Mouse (Mus musculus) bone marrow, adult 2 months (tissue): ENCODE results near the gene Dleu7. TPM values are rescaled to one million over a fixed set of nuclear protein-coding genes. Genes with fewer than 3 reads are reported as not detected.

Source experiments
- H3K27ac ChIP-seq: fragments of 200-500 bp; 2 replicates; pipeline ENCODE4 v1.5.1; 2012; ENCODE audit warnings: low read depth, mild to moderate bottlenecking, control low read depth, inconsistent platforms, low read length; ENCODE audit not compliant: control insufficient read depth, poor library complexity, insufficient read depth
- H3K4me1 ChIP-seq: fragments of 200-500 bp; 2 replicates; pipeline ENCODE4 v1.6.1; 2011; ENCODE audit warnings: low read length; ENCODE audit not compliant: control insufficient read depth, insufficient read depth
- H3K4me3 ChIP-seq: fragments of 200-500 bp; replicated peaks from 2 replicates; pipeline ENCODE3; 2011; ENCODE audit warnings: mild to moderate bottlenecking, low read depth, low read length, control low read depth; ENCODE audit not compliant: control insufficient read depth
- CTCF ChIP-seq: fragments of 200-500 bp; IDR thresholded peaks from 2 replicates; pipeline ENCODE4 v1.5.1; 2011; ENCODE audit warnings: low read length, control low read depth; ENCODE audit not compliant: control insufficient read depth, insufficient read depth
- POLR2A ChIP-seq: fragments of 200-500 bp; IDR thresholded peaks from 2 replicates; pipeline ENCODE4 v1.6.1; 2011; ENCODE audit warnings: low read depth, mild to moderate bottlenecking, control low read depth, low read length, borderline replicate concordance; ENCODE audit not compliant: control insufficient read depth
- WGBS: fragments of 180-500 bp; shearing (Covaris S2); methylation state at CpG from one replicate; pipeline ENCODE4 v1.1.7; 2018; 5-methylcytosine and 5-hydroxymethylcytosine counted together
- polyA plus RNA-seq: library from polyadenylated mRNA; stranded (reverse); fragments of >200 nt; gene quantifications from 2 replicates; pipeline ENCODE4 v1.2.4, GENCODE M21; 2011; ENCODE audit warnings: low replicate concordance; ENCODE audit not compliant: missing spikeins, insufficient read depth, insufficient read length

Dleu7 gene
- polyA plus RNA-seq, 1 experiment, result not detected

- no peak overlapping the region for H3K27ac ChIP-seq
- no peak overlapping the region for H3K4me3 ChIP-seq
- WGBS, result 77% methylated on average over 7 of the region's 7 CpGs
- H3K4me1 ChIP-seq, result peaks cover 1% of the 10 kb centered on the region; the same call in 1 of the 2 replicates
- TF ChIP-seq CTCF (no peak), POLR2A (no peak)
Observed at GRCm38 (mm10) chr14:62235969-62236368, 56.9 kb downstream of the Dleu7 start.

GRCm38 (mm10) chr14:62235214-62235613, 57.6 kb downstream of the Dleu7 start:
- no peak overlapping the region for H3K4me3 ChIP-seq
- no peak for TF ChIP-seq POLR2A
- TF ChIP-seq CTCF, result no peak
- WGBS, result 66% methylated on average over 1 of the region's 1 CpGs
- no peak overlapping the region for H3K27ac ChIP-seq
- peaks cover 1% of the 10 kb centered on the region; the same call in 1 of the 2 replicates for H3K4me1 ChIP-seq

DNA sequence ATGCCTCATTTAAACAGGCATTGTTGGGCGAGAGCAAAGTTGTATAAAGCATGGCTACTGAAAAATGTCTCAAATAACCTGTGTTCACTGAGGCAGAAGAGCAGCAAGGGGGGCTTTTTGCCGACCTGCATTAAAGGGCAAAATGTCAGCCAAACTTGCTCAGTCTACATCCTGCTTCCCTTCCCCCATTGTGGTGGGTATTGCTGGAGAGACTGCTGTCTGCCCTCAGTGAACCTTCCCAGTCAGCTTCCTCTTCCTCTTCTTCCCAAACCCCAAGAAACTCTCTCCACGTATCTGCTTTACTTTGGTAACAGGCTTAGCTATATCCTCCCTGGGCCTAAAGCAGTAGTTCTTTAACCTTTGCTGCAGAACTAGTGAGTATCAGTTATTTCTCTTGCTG, 61.9 kb downstream of the Dleu7 start:
- Histone ChIP-seq H3K4me1 (peaks cover 1% of the 10 kb centered on the region; the same call in 1 of the 2 replicates), H3K27ac (no peak overlapping the region), H3K4me3 (no peak overlapping the region)
- TF ChIP-seq CTCF (no peak), POLR2A (no peak)
- 28% methylated on average over 3 of the region's 3 CpGs for WGBS

GRCm38 (mm10) chr14:62227101-62227500, 65.7 kb downstream of the Dleu7 start:
- no peak overlapping the region for H3K4me3 ChIP-seq
- no peak overlapping the region for H3K27ac ChIP-seq
- TF ChIP-seq CTCF (no peak), POLR2A (no peak)
- 77% methylated on average over 5 of the region's 5 CpGs for WGBS
- H3K4me1 ChIP-seq, result peaks cover 1% of the 10 kb centered on the region; the same call in 1 of the 2 replicates

GRCm38 (mm10) chr14:62226576-62227047, 66.2 kb downstream of the Dleu7 start:
- peaks cover 1% of the 10 kb centered on the region; the same call in 1 of the 2 replicates for H3K4me1 ChIP-seq
- no peak overlapping the region for H3K27ac ChIP-seq
- TF ChIP-seq POLR2A (no peak), CTCF (no peak)
- 59% methylated on average over 11 of the region's 11 CpGs for WGBS
- H3K4me3 ChIP-seq, result no peak overlapping the region

Other genes with a start within 250 kb of the Dleu7 start
- 57.3 and 70.0 TPM in 2 replicates for gene Rnaseh2b, start 458 bp downstream of the Dleu7 start, polyA plus RNA-seq
- not detected in 2 replicates for gene Gucy1b2, start 163.2 kb upstream of the Dleu7 start, polyA plus RNA-seq